Mouse (Mus musculus): Measurements from ENCODE around the gene Tuba4a. TPM values are rescaled to one million over a fixed set of nuclear protein-coding genes. Genes with fewer than 3 reads are reported as not detected.

Gene Tuba4a
- polyA plus RNA-seq, 1 experiment from 2014 or later = 12.9 TPM

- Histone ChIP-seq H3K4me1 (replicated peaks; ENCODE audit: control insufficient read depth, insufficient read depth, low read length) (peaks cover 6% of the 10 kb centered on the region), H3K4me2 (ENCODE audit: low read depth, low read length, severe bottlenecking) (no peak overlapping the region), H3K9ac (ENCODE audit: low read length) (no peak overlapping the region), H3K9me3 (ENCODE audit: control insufficient read depth, low read length) (no peaks in the 10 kb centered on the region), H3K27ac (ENCODE audit: low read depth, low read length) (no peak overlapping the region), H3K36me3 (ENCODE audit: control insufficient read depth, insufficient read depth, low read length) (no peaks in the 10 kb centered on the region; the same call in 1 of the 2 replicates), H3K4me3 (ENCODE audit: low read depth, low read length) (no peak overlapping the region), H3K27me3 (ENCODE audit: control insufficient read depth, insufficient read depth, low read length) (no peaks in the 10 kb centered on the region)
- ATAC-seq (replicated peaks; ENCODE audit: low FRiP score) (no peak), DNase-seq (ENCODE audit: low spot score) (no peak)
- 82% methylated on average over 2 of the region's 2 CpGs for WGBS
Observed at GRCm38 (mm10) chr1:75187914-75188483, 31.7 kb downstream of the Tuba4a start.

- H3K4me3 ChIP-seq (ENCODE audit: low read depth, low read length) = no peak overlapping the region
- ATAC-seq (replicated peaks; ENCODE audit: low FRiP score) = no peak
- no peak overlapping the region for H3K4me2 ChIP-seq (ENCODE audit: low read depth, low read length, severe bottlenecking)
- H3K27ac ChIP-seq (ENCODE audit: low read depth, low read length) = no peak overlapping the region
- H3K9me3 ChIP-seq (ENCODE audit: control insufficient read depth, low read length) = no peaks in the 10 kb centered on the region
- no peaks in the 10 kb centered on the region; the same call in 1 of the 2 replicates for H3K36me3 ChIP-seq (ENCODE audit: control insufficient read depth, insufficient read depth, low read length)
- H3K9ac ChIP-seq (ENCODE audit: low read length) = no peak overlapping the region
- no peak for DNase-seq (ENCODE audit: low spot score)
- no peaks in the 10 kb centered on the region for H3K27me3 ChIP-seq (ENCODE audit: control insufficient read depth, insufficient read depth, low read length)
- H3K4me1 ChIP-seq (replicated peaks; ENCODE audit: control insufficient read depth, insufficient read depth, low read length) = peaks cover 5% of the 10 kb centered on the region; the same call in 1 of the 2 replicates
Observed at GRCm38 (mm10) chr1:75187126-75187525, 32.5 kb downstream of the Tuba4a start.

DNA sequence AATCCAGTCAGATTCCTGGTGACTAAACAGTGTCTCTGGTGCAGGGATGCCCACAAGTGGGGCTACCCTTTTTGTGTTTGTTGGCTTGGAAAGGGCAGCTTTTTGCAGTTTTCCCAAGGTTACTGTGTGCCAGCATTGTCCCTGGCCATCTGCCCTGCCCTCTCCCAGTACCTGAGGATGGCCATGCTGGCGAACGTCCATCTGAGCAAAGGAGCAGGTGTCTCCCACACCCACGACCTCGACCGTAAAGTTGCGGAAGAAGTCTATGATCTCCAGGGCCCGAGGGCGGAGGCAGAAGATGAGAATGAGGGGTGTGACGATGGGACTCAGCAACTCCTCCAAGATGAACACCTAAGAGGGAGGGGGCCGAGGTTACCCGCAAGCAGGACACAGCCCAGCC lies 34.2 kb downstream of the Tuba4a start:
- Histone ChIP-seq H3K9me3 (ENCODE audit: control insufficient read depth, low read length) (no peaks in the 10 kb centered on the region), H3K27ac (ENCODE audit: low read depth, low read length) (no peak overlapping the region), H3K4me3 (ENCODE audit: low read depth, low read length) (no peak overlapping the region), H3K27me3 (ENCODE audit: control insufficient read depth, insufficient read depth, low read length) (no peaks in the 10 kb centered on the region), H3K4me1 (replicated peaks; ENCODE audit: control insufficient read depth, insufficient read depth, low read length) (no peaks in the 10 kb centered on the region; the same call in 1 of the 2 replicates), H3K9ac (ENCODE audit: low read length) (no peak overlapping the region), H3K4me2 (ENCODE audit: low read depth, low read length, severe bottlenecking) (no peak overlapping the region), H3K36me3 (ENCODE audit: control insufficient read depth, insufficient read depth, low read length) (no peaks in the 10 kb centered on the region; the same call in 1 of the 2 replicates)
- peak; percentile 6 for DNase-seq (ENCODE audit: low spot score)
- no peak for ATAC-seq (replicated peaks; ENCODE audit: low FRiP score)
- WGBS = 95% methylated on average over 11 of the region's 11 CpGs

DNA sequence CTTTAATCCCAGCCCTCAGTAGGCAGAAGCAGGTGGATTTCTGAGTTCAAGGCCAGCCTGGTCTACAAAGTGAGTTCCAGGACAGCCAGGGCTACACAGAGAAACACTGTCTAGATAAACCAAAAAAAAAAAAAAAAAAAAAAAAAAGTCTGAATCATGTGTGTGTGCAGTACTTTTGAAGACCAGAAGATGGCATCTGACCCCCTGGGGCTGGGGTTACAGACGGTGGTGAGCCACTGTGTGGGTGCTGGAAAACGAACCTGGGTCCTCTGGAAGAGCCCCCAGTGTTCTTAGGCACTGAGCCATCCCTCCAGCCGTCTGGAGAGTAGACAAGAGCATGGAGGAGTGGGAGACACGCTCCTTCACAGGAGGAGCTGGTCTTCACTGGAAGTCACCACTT lies 37.5 kb downstream of the Tuba4a start:
- H3K4me3 ChIP-seq (ENCODE audit: low read depth, low read length) = no peak overlapping the region
- ATAC-seq (replicated peaks; ENCODE audit: low FRiP score) (no peak), DNase-seq (ENCODE audit: low spot score) (no peak)
- WGBS = 79% methylated on average over 4 of the region's 4 CpGs
- peaks cover 8% of the 10 kb centered on the region; the same call in 1 of the 2 replicates for H3K4me1 ChIP-seq (replicated peaks; ENCODE audit: control insufficient read depth, insufficient read depth, low read length)
- no peak overlapping the region for H3K27ac ChIP-seq (ENCODE audit: low read depth, low read length)
- no peaks in the 10 kb centered on the region; the same call in 1 of the 2 replicates for H3K36me3 ChIP-seq (ENCODE audit: control insufficient read depth, insufficient read depth, low read length)
- H3K27me3 ChIP-seq (ENCODE audit: control insufficient read depth, insufficient read depth, low read length) = no peaks in the 10 kb centered on the region
- no peak overlapping the region for H3K4me2 ChIP-seq (ENCODE audit: low read depth, low read length, severe bottlenecking)
- H3K9ac ChIP-seq (ENCODE audit: low read length) = no peak overlapping the region
- H3K9me3 ChIP-seq (ENCODE audit: control insufficient read depth, low read length) = no peaks in the 10 kb centered on the region

- 86% methylated on average over 4 of the region's 4 CpGs for WGBS
- H3K36me3 ChIP-seq (ENCODE audit: control insufficient read depth, insufficient read depth, low read length) = no peaks in the 10 kb centered on the region; the same call in 1 of the 2 replicates
- no peaks in the 10 kb centered on the region for H3K27me3 ChIP-seq (ENCODE audit: control insufficient read depth, insufficient read depth, low read length)
- ATAC-seq (replicated peaks; ENCODE audit: low FRiP score) (no peak), DNase-seq (ENCODE audit: low spot score) (no peak)
- H3K4me3 ChIP-seq (ENCODE audit: low read depth, low read length) = no peak overlapping the region
- no peak overlapping the region for H3K9ac ChIP-seq (ENCODE audit: low read length)
- peaks cover 8% of the 10 kb centered on the region; the same call in 1 of the 2 replicates for H3K4me1 ChIP-seq (replicated peaks; ENCODE audit: control insufficient read depth, insufficient read depth, low read length)
- H3K9me3 ChIP-seq (ENCODE audit: control insufficient read depth, low read length) = no peaks in the 10 kb centered on the region
- H3K27ac ChIP-seq (ENCODE audit: low read depth, low read length) = no peak overlapping the region
- no peak overlapping the region for H3K4me2 ChIP-seq (ENCODE audit: low read depth, low read length, severe bottlenecking)
Observed at GRCm38 (mm10) chr1:75181377-75181870, 38.2 kb downstream of the Tuba4a start.

DNA sequence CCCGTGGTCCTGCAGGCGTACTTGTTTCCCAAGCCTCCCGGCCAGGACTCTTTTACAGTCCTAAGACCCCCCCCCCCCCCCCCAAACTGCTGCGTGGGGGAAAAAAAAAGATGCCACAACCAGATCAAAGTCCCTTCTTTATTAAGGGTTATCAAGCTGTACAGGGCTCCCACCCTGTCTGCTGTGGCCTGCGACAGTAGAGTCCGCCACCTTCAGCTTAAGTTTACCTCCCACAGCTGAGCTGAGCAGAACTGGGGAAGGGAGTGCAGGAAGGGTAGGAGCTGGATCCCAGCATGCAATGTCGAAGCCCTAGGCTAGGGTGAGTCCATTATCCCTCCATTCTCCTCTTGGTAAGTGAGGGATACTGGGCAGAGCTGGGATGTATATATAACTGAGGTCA lies 38.9 kb downstream of the Tuba4a start:
- peak overlapping the region; percentile 12; the same call in 1 of the 2 replicates for H3K9ac ChIP-seq (ENCODE audit: low read length)
- no peak for ATAC-seq (replicated peaks; ENCODE audit: low FRiP score)

DNA sequence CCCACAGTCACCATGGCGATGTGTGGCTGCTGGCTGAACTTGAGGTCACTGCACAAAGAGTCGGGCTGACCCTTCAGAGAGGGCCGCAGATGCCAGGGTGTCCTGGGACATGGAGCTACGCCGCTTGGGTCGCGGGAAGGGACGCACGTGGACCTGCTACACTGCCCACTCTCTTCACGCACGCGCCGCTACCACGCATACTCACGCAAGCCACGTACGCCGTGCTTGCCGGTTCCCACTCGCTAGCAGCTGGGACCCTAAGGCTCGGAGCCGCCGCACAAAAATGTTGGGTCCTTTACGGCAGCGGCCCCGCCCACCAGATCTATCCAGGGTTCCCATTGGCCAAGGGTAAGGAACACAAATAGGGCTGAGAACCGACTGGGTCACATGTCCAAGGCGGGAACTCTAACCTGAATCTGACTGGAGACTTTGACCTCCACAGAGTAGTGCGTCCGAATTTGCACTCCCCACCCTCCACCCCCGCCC lies 39.5 kb downstream of the Tuba4a start, which contains the start of gene Abcb6:
Abcb6 (minus strand) TSS at position 288 of the 486 bp plus-strand sequence.
- H3K9ac ChIP-seq (ENCODE audit: low read length) = peak within 1 kb of the TSS; percentile 68
- H3K36me3 ChIP-seq (ENCODE audit: control insufficient read depth, insufficient read depth, low read length) = no peaks in the 10 kb centered on the region; the same call in 1 of the 2 replicates
- ATAC-seq (replicated peaks; ENCODE audit: low FRiP score) = peak; percentile 92
- H3K4me3 ChIP-seq (ENCODE audit: low read depth, low read length) = peak within 1 kb of the TSS; percentile 56
- peaks cover 8% of the 10 kb centered on the region; the same call in 1 of the 2 replicates for H3K4me1 ChIP-seq (replicated peaks; ENCODE audit: control insufficient read depth, insufficient read depth, low read length)
- under 1% methylated on average over 31 of the region's 31 CpGs for WGBS
- peak within 1 kb of the TSS; percentile 98 for H3K4me2 ChIP-seq (ENCODE audit: low read depth, low read length, severe bottlenecking)
- no peaks in the 10 kb centered on the region for H3K27me3 ChIP-seq (ENCODE audit: control insufficient read depth, insufficient read depth, low read length)
- no peaks in the 10 kb centered on the region for H3K9me3 ChIP-seq (ENCODE audit: control insufficient read depth, low read length)
- H3K27ac ChIP-seq (ENCODE audit: low read depth, low read length) = peak within 1 kb of the TSS; percentile 12; the same call in 1 of the 2 replicates
- DNase-seq (ENCODE audit: low spot score) = peak; percentile 92

More for the DNA sequence above, 38.9 kb downstream of the Tuba4a start:
- H3K4me2 ChIP-seq (ENCODE audit: low read depth, low read length, severe bottlenecking) = peak overlapping the region; percentile 98
- H3K36me3 ChIP-seq (ENCODE audit: control insufficient read depth, insufficient read depth, low read length) = no peaks in the 10 kb centered on the region; the same call in 1 of the 2 replicates
- peak overlapping the region; percentile 56; the same call in 1 of the 2 replicates for H3K4me3 ChIP-seq (ENCODE audit: low read depth, low read length)
- no peak for DNase-seq (ENCODE audit: low spot score)
- peaks cover 8% of the 10 kb centered on the region; the same call in 1 of the 2 replicates for H3K4me1 ChIP-seq (replicated peaks; ENCODE audit: control insufficient read depth, insufficient read depth, low read length)
- H3K9me3 ChIP-seq (ENCODE audit: control insufficient read depth, low read length) = no peaks in the 10 kb centered on the region
- 35% methylated on average over 7 of the region's 7 CpGs for WGBS
- no peak overlapping the region for H3K27ac ChIP-seq (ENCODE audit: low read depth, low read length)
- H3K27me3 ChIP-seq (ENCODE audit: control insufficient read depth, insufficient read depth, low read length) = no peaks in the 10 kb centered on the region

DNA sequence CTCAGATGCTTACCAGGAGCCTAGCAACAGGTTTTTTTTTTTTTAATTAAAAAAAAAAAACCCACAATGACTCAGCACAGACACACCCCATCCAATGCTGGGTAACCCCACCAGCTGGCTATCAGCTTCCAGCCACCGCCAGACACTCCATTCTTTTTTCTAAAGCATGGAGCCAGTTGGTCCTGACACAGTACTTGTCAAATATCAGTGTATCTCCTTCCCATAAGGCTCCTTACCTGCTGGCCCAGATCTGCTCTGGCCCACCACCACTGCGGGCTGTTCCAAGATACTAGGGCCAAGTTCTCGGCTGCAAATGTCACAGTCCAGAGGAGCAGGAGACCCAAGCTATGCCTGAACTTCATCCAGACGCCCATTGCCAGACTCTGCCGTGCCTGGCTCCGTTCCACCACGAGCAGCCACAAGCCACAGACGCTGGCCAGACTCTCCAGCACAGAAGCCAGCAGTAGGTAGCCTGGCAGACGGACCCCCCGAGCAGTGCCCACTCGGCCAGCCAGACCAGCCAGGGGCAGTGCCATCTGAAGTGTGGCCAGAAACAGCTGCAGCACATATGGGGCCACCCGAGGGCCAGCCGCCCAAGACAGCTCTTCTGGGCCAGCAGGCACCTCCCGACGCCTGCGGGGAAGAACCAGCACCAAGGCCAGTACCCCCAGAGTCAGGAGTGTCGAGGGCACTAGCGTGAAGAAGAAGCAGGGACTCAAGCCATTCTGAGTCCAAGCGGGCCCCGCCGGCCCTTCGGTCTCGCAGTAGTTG lies 40.1 kb downstream of the Tuba4a start:
- DNase-seq (ENCODE audit: low spot score) (no peak), ATAC-seq (replicated peaks; ENCODE audit: low FRiP score) (no peak; the same call in none of the 2 replicates)
- H3K36me3 ChIP-seq (ENCODE audit: control insufficient read depth, insufficient read depth, low read length) = no peaks in the 10 kb centered on the region; the same call in 1 of the 2 replicates

More for the DNA sequence above, 40.1 kb downstream of the Tuba4a start:
- WGBS = 14% methylated on average over 23 of the region's 23 CpGs
- Histone ChIP-seq H3K4me1 (replicated peaks; ENCODE audit: control insufficient read depth, insufficient read depth, low read length) (peaks cover 8% of the 10 kb centered on the region; the same call in 1 of the 2 replicates), H3K4me3 (ENCODE audit: low read depth, low read length) (peak overlapping the region; percentile 56), H3K9me3 (ENCODE audit: control insufficient read depth, low read length) (no peaks in the 10 kb centered on the region), H3K9ac (ENCODE audit: low read length) (peak overlapping the region; percentile 68), H3K27me3 (ENCODE audit: control insufficient read depth, insufficient read depth, low read length) (no peaks in the 10 kb centered on the region), H3K27ac (ENCODE audit: low read depth, low read length) (peak overlapping the region; percentile 12; the same call in 1 of the 2 replicates), H3K4me2 (ENCODE audit: low read depth, low read length, severe bottlenecking) (peak overlapping the region; percentile 98)
